Mouse (Mus musculus): Measurements from ENCODE around the gene Ipo9.

DNA sequence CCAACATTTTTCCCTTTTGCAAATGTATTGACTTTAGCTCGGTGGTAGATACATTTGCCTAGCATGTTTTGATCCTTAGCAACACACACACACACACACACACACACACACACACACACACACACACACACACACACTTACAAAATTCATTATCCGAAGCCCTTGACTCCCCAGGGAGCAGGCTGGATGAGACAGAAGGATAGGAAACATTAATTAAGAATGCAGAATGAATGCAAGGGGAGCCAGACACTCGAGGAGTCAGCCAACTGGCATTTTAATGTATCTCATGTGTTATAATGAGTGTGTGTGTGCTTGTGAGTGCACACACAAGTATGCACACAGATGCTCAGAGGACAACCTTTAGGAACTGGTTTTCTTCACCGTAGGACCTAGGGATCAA, 68.8 kb downstream of the Ipo9 start:
- no peak for TF ChIP-seq POLR2A (IDR thresholded peaks at IDR 0.05; ENCODE audit: low read depth, low read length)
- no peak for TF ChIP-seq CTCF (IDR thresholded peaks at IDR 0.05; ENCODE audit: extremely low read depth, insufficient read depth, insufficient read length, insufficient replicate concordance)
